17 mouse cellular contexts compared by ENCODE assay signal in the genomic region with DNA sequence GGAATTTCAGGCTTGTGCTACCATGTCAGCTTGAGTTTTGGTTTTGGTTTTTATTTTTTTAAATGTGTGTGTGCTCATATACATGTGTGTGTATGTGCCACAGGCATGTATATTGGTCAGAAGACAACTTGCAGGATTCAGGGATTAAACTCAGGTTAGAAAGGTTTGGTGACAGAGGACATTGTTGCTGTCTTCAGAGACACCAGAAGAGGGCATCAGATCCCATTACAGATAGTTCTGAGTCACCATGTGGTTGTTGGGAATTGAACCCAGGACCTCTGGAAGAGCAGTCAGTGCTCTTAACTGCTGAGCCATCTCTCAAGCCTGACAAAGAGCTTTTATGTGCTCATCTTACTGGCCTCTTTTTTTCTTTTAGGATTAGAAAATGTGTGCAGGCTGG. TPM values are rescaled to one million over a fixed set of nuclear protein-coding genes. Genes with fewer than 3 reads are reported as not detected.
DNase-seq lines count a peak whose midpoint lies in the region; ATAC-seq and TF ChIP-seq lines count a peak whose summit lies in the region.
"Had no signal": no experiment of that assay in that cellular context is flagged by ENCODE, and none has a peak within 500 bp of the region (broad histone marks: within the 10 kb centered on the region; RNA-seq: fewer than 3 reads in every experiment).

No protein-coding gene starts in this region.

- no peak overlapping the region for H3K27ac ChIP-seq in kidney, adult 2 months (ENCODE audit: insufficient read depth, low read depth, low read length)
- H3K27ac ChIP-seq: macrophage; midbrain, embryonic 15.5 days had no signal

- H3K36me3 ChIP-seq in kidney, adult 2 months (ENCODE audit: control insufficient read depth, insufficient read depth, low read length) = no peaks in the 10 kb centered on the region
- H3K36me3 ChIP-seq: G1E; midbrain, embryonic 15.5 days had no signal

- no peaks in the 10 kb centered on the region for H3K27me3 ChIP-seq in kidney, adult 2 months (replicated peaks; ENCODE audit: control insufficient read depth, insufficient read depth, low read length)
- H3K27me3 ChIP-seq: midbrain, embryonic 15.5 days had no signal

- H3K4me3 ChIP-seq in kidney, adult 2 months (ENCODE audit: insufficient read depth, low read depth, low read length) = no peak overlapping the region
- H3K4me3 ChIP-seq: erythroblast, embryonic 14.5 days; midbrain, embryonic 15.5 days had no signal

- TF ChIP-seq CTCF in kidney, adult 2 months (conservative IDR thresholded peaks at IDR 0.05; ENCODE audit: insufficient read depth, insufficient read length, low read depth, low read length) = no peak; the same call in 1 of the 2 replicates

- no peak for TF ChIP-seq POLR2A in kidney, adult 2 months (IDR thresholded peaks at IDR 0.05; ENCODE audit: low read depth, low read length)

- H3K4me1 ChIP-seq in kidney, adult 2 months (ENCODE audit: control insufficient read depth, insufficient read depth, low read length) = no peaks in the 10 kb centered on the region

- peak; percentile 12 for DNase-seq in kidney, adult 2 months
- no peak for DNase-seq in kidney, postnatal 36 days
- peak; percentile 29 for DNase-seq in lung, postnatal 36 days
- no peak for DNase-seq in lung, postnatal 10 days
- peak; percentile 47 for DNase-seq in naive thymus-derived CD4-positive, alpha-beta T cell, adult 2 months (ENCODE audit: low read depth)
- DNase-seq in layer of hippocampus, adult 9-11 months = no peak
- DNase-seq: cerebellum, adult 18-20 months; embryo, embryonic 11 days; heart, postnatal 4 days; kidney, adult 11 months; right cerebral cortex, adult 18-20 months had no signal

- ATAC-seq in CD4-positive, CD25-positive, alpha-beta regulatory T cell, adult 4 months = peak; percentile 21
- ATAC-seq: activated CD4-positive, CD25-positive, alpha-beta regulatory T cell, adult 4 months; midbrain, embryonic 15.5 days had no signal

RNA-seq across cellular contexts. Expression of gene Cdk19, which starts 30.8 kb away (rescaled TPM):
- polyA plus RNA-seq in kidney, adult 2 months (2012; rRNA removed) = 6.6 and 6.8 TPM in 2 replicates
- polyA plus RNA-seq in CD4-positive, CD25-positive, alpha-beta regulatory T cell, adult 4 months (2017; shearing (Covaris generic)) = 10 to 100 TPM; 11.4 to 18.3 TPM

Comparison
In these comparisons a context has a peak if more than half of its experiments do, and no peak if none do; other contexts are left out.
1. DNase-seq: peak in kidney, adult 2 months (single experiment), lung, postnatal 36 days (single experiment) and naive thymus-derived CD4-positive, alpha-beta T cell, adult 2 months (single experiment); none in kidney, postnatal 36 days (0 of 2), lung, postnatal 10 days (single experiment) and layer of hippocampus, adult 9-11 months (single experiment).